Mouse (Mus musculus): Measurements from ENCODE around the gene Dlgap5.

GRCm38 (mm10) chr14:47402735-47403134, 15.5 kb downstream of the Dlgap5 start:
- TF ChIP-seq POLR2A (IDR thresholded peaks at IDR 0.05; ENCODE audit: low read depth, low read length), result no peak
- TF ChIP-seq CTCF (IDR thresholded peaks at IDR 0.05; ENCODE audit: extremely low read depth, insufficient read depth, insufficient read length, insufficient replicate concordance), result no peak
